In genomic region chr11:97743423-97743822, GRCm38 (mm10) we compare ENCODE assay signal across 8 mouse cellular contexts. TPM values are rescaled to one million over a fixed set of nuclear protein-coding genes. Genes with fewer than 3 reads are reported as not detected.
DNase-seq lines count a peak whose midpoint lies in the region; ATAC-seq and TF ChIP-seq lines count a peak whose summit lies in the region.

No protein-coding gene starts in this region.

- peaks cover 10% of the 10 kb centered on the region; the same call in 1 of the 2 replicates for H3K4me1 ChIP-seq in lung, embryonic 14.5 days (ENCODE audit: insufficient read depth)
- H3K4me1 ChIP-seq in embryonic facial prominence, embryonic 13.5 days: peaks cover 30% of the 10 kb centered on the region
- H3K4me1 ChIP-seq in limb, embryonic 10.5 days: peaks cover 33% of the 10 kb centered on the region
- H3K4me1 ChIP-seq in small intestine, adult 2 months (ENCODE audit: control insufficient read depth, insufficient read depth, insufficient read length, low read length): no peaks in the 10 kb centered on the region

- ATAC-seq in lung, embryonic 14.5 days (ENCODE audit: insufficient read depth): no peak
- no peak for ATAC-seq in embryonic facial prominence, embryonic 13.5 days (ENCODE audit: insufficient number of reproducible peaks, insufficient read depth, low FRiP score, low TSS enrichment, low read depth)
- ATAC-seq in cerebellum, adult (ENCODE audit: insufficient number of reproducible peaks, low FRiP score, low TSS enrichment): no peak

- 19% methylated on average over 9 of the region's 9 CpGs for WGBS in lung, embryonic 14.5 days
- 33% methylated on average over 9 of the region's 9 CpGs for WGBS in embryonic facial prominence, embryonic 13.5 days
- WGBS in limb, embryonic 10.5 days: 53% methylated on average over 9 of the region's 9 CpGs
- WGBS in small intestine, adult 2 months: 24% methylated on average over 9 of the region's 9 CpGs

- H3K4me3 ChIP-seq in lung, embryonic 14.5 days (ENCODE audit: low read depth, low read length): peak overlapping the region; percentile 81
- H3K4me3 ChIP-seq in embryonic facial prominence, embryonic 13.5 days: peak overlapping the region; percentile 76
- H3K4me3 ChIP-seq in limb, embryonic 10.5 days: peak overlapping the region; percentile 94
- H3K4me3 ChIP-seq in small intestine, adult 2 months (ENCODE audit: low read depth, low read length): peak overlapping the region; percentile 48

- H3K9ac ChIP-seq in lung, embryonic 14.5 days: peak overlapping the region; percentile 81
- peak overlapping the region; percentile 90 for H3K9ac ChIP-seq in embryonic facial prominence, embryonic 13.5 days

- TF ChIP-seq POLR2A in small intestine, adult 2 months (IDR thresholded peaks at IDR 0.05; ENCODE audit: low read depth, low read length): no peak

- peak overlapping the region; percentile 79; the same call in 1 of the 2 replicates for H3K27ac ChIP-seq in lung, embryonic 14.5 days (ENCODE audit: low read depth)
- H3K27ac ChIP-seq in embryonic facial prominence, embryonic 13.5 days: peak overlapping the region; percentile 94; the same call in 1 of the 2 replicates
- H3K27ac ChIP-seq in limb, embryonic 10.5 days: peak overlapping the region; percentile 97
- H3K27ac ChIP-seq in small intestine, adult 2 months (ENCODE audit: insufficient read depth, low read depth, low read length): peak overlapping the region; percentile 0

- H3K9me3 ChIP-seq in lung, embryonic 14.5 days (ENCODE audit: low read depth, low read length): no peaks in the 10 kb centered on the region
- H3K9me3 ChIP-seq in embryonic facial prominence, embryonic 13.5 days: no peaks in the 10 kb centered on the region
- H3K9me3 ChIP-seq in limb, embryonic 10.5 days (replicated peaks): no peaks in the 10 kb centered on the region

- no peak for TF ChIP-seq CTCF in lung, embryonic 14.5 days (IDR thresholded peaks at IDR 0.05; ENCODE audit: low read depth)
- no peak for TF ChIP-seq CTCF in small intestine, adult 2 months (IDR thresholded peaks at IDR 0.05; ENCODE audit: extremely low read depth, insufficient read length, insufficient replicate concordance, low read depth, low read length)

- no peaks in the 10 kb centered on the region for H3K27me3 ChIP-seq in lung, embryonic 14.5 days (ENCODE audit: insufficient read depth, low read length)
- no peaks in the 10 kb centered on the region for H3K27me3 ChIP-seq in embryonic facial prominence, embryonic 13.5 days
- no peaks in the 10 kb centered on the region for H3K27me3 ChIP-seq in limb, embryonic 10.5 days (ENCODE audit: low read depth, poor library complexity, severe bottlenecking)
- H3K27me3 ChIP-seq in small intestine, adult 2 months (ENCODE audit: control insufficient read depth, insufficient read depth, low read length): no peaks in the 10 kb centered on the region

- H3K4me2 ChIP-seq in lung, embryonic 14.5 days: peak overlapping the region; percentile 87
- H3K4me2 ChIP-seq in embryonic facial prominence, embryonic 13.5 days: peak overlapping the region; percentile 82

- H3K36me3 ChIP-seq in lung, embryonic 14.5 days (ENCODE audit: insufficient read depth): peaks cover 29% of the 10 kb centered on the region
- H3K36me3 ChIP-seq in embryonic facial prominence, embryonic 13.5 days: peaks cover 26% of the 10 kb centered on the region
- peaks cover 30% of the 10 kb centered on the region for H3K36me3 ChIP-seq in limb, embryonic 10.5 days
- H3K36me3 ChIP-seq in small intestine, adult 2 months (ENCODE audit: control insufficient read depth, insufficient read depth, low read length): peaks cover 10% of the 10 kb centered on the region

- DNase-seq in lung, embryonic 14.5 days: no peak
- DNase-seq in lung, adult 18-20 months: no peak
- DNase-seq in limb, embryonic 10.5 days (ENCODE audit: low spot score): no peak
- no peak for DNase-seq in kidney, adult 9 months
- DNase-seq in frontal cortex, postnatal 25 days (ENCODE audit: low spot score in 2 of 2): no peak

RNA-seq across cellular contexts. Expression of gene Pip4k2b, which starts 1.1 kb away (rescaled TPM):
- 1.3 and 2.3 TPM in 2 replicates for polyA plus RNA-seq in lung, embryonic 14.5 days (2014; fragmentation: Nextera tagmentation; extraction: Ambion mirVana)
- 2.3 and 3.1 TPM in 2 replicates for polyA plus RNA-seq in embryonic facial prominence, embryonic 13.5 days (2015; fragmentation: Nextera tagmentation; extraction: Ambion mirVana)
- polyA plus RNA-seq in limb, embryonic 10.5 days (2016; fragmentation: Nextera tagmentation; extraction: Ambion mirVana): 1.6 and 1.9 TPM in 2 replicates
- 2.0 and 3.4 TPM in 2 replicates for polyA plus RNA-seq in small intestine, adult 2 months (2012; rRNA removed)

RNA-seq across cellular contexts. Expression of gene Cwc25, which starts 22.9 kb away (rescaled TPM):
- polyA plus RNA-seq in lung, embryonic 14.5 days (2014; fragmentation: Nextera tagmentation; extraction: Ambion mirVana): 13.3 and 14.2 TPM in 2 replicates
- 22.5 and 23.3 TPM in 2 replicates for polyA plus RNA-seq in embryonic facial prominence, embryonic 13.5 days (2015; fragmentation: Nextera tagmentation; extraction: Ambion mirVana)
- 17.8 and 21.6 TPM in 2 replicates for polyA plus RNA-seq in limb, embryonic 10.5 days (2016; fragmentation: Nextera tagmentation; extraction: Ambion mirVana)
- polyA plus RNA-seq in small intestine, adult 2 months (2012; rRNA removed): 1.7 and 3.7 TPM in 2 replicates

RNA-seq across cellular contexts. Expression of gene 1700001P01Rik, which starts 32.3 kb away (rescaled TPM):
- polyA plus RNA-seq in lung, embryonic 14.5 days (2014; fragmentation: Nextera tagmentation; extraction: Ambion mirVana): 0.32 TPM in 1 of 2 replicates, not detected in the other
- polyA plus RNA-seq in embryonic facial prominence, embryonic 13.5 days (2015; fragmentation: Nextera tagmentation; extraction: Ambion mirVana): 0.62 and 0.84 TPM in 2 replicates
- polyA plus RNA-seq in limb, embryonic 10.5 days (2016; fragmentation: Nextera tagmentation; extraction: Ambion mirVana): 0.43 and 0.74 TPM in 2 replicates
- not detected in 2 replicates for polyA plus RNA-seq in small intestine, adult 2 months (2012; rRNA removed)

RNA-seq across cellular contexts. Expression of gene Rpl23, which starts 38.8 kb away (rescaled TPM):
- polyA plus RNA-seq in lung, embryonic 14.5 days (2014; fragmentation: Nextera tagmentation; extraction: Ambion mirVana): 663 and 721 TPM in 2 replicates
- polyA plus RNA-seq in embryonic facial prominence, embryonic 13.5 days (2015; fragmentation: Nextera tagmentation; extraction: Ambion mirVana): 596 and 632 TPM in 2 replicates
- 449 and 506 TPM in 2 replicates for polyA plus RNA-seq in limb, embryonic 10.5 days (2016; fragmentation: Nextera tagmentation; extraction: Ambion mirVana)
- polyA plus RNA-seq in small intestine, adult 2 months (2012; rRNA removed): 10.2 and 22.0 TPM in 2 replicates

RNA-seq across cellular contexts. Expression of gene Psmb3, which starts 40.2 kb away (rescaled TPM):
- 496 and 514 TPM in 2 replicates for polyA plus RNA-seq in lung, embryonic 14.5 days (2014; fragmentation: Nextera tagmentation; extraction: Ambion mirVana)
- polyA plus RNA-seq in embryonic facial prominence, embryonic 13.5 days (2015; fragmentation: Nextera tagmentation; extraction: Ambion mirVana): 443 and 487 TPM in 2 replicates
- 626 and 675 TPM in 2 replicates for polyA plus RNA-seq in limb, embryonic 10.5 days (2016; fragmentation: Nextera tagmentation; extraction: Ambion mirVana)
- polyA plus RNA-seq in small intestine, adult 2 months (2012; rRNA removed): 164 and 330 TPM in 2 replicates

Comparison
In these comparisons a context has a peak if more than half of its experiments do, and no peak if none do; other contexts are left out.
1. H3K27ac ChIP-seq: peak in every context shown above with its lines; median percentile 97 in limb, embryonic 10.5 days; 94 in embryonic facial prominence, embryonic 13.5 days; 79 in lung, embryonic 14.5 days; 0 in small intestine, adult 2 months.